Mouse (Mus musculus) myocyte (in vitro differentiated cells): Measurements from ENCODE around the gene Rbp1.

Experiments used
- MAX ChIP-seq: IDR thresholded peaks from one replicate; pipeline ENCODE4 v1.6.1; 2011; ENCODE audit warnings: low read depth, mild to moderate bottlenecking, control low read depth
- MYOD1 ChIP-seq, 3 experiments: IDR thresholded peaks; one replicate each; pipeline ENCODE4 v1.6.1; 2011; ENCODE audit warnings: control low read depth in 2 of 3, low read depth in 2 of 3, mild to moderate bottlenecking in 2 of 3, moderate library complexity in 1 of 3; ENCODE audit not compliant: insufficient read length in 2 of 3, control insufficient read depth in 1 of 3
- POLR2AphosphoS2 ChIP-seq: IDR thresholded peaks from one replicate; pipeline ENCODE4 v1.6.1; 2011; ENCODE audit warnings: low read depth, control low read depth; ENCODE audit not compliant: insufficient read length
- REST ChIP-seq: IDR thresholded peaks from one replicate; pipeline ENCODE4 v1.6.1; 2011; ENCODE audit warnings: mild to moderate bottlenecking, control low read depth, moderate library complexity; ENCODE audit not compliant: insufficient read depth, insufficient read length
- TCF12 ChIP-seq: IDR thresholded peaks from one replicate; pipeline ENCODE4 v1.6.1; 2011; ENCODE audit warnings: mild to moderate bottlenecking, control low read depth; ENCODE audit not compliant: poor library complexity, insufficient read depth, severe bottlenecking
- USF1 ChIP-seq: IDR thresholded peaks from one replicate; pipeline ENCODE4 v1.6.1; 2011; ENCODE audit warnings: low read depth, mild to moderate bottlenecking, control low read depth, moderate library complexity

DNA sequence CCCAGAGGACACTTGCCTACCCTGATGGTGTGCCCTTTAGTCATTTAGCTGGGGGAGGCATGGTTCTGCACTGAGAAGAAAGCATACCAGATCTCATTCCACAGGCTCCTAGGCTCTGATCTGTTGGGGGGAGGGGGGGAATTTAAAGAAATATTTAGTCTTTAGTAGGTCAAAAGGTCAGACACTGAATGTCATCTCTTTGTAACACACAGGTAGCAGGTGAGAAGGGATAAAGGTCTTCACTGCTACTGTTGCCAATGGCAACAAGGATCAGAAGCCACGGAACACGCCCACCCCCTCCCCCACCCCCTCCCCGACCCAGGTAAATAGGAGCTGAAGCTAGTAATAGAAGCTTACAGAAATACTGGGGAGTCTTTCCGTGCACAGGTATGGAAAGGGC, 930 bp downstream of the Rbp1 start:
- TF ChIP-seq REST (no peak), POLR2AphosphoS2 (no peak), MAX (no peak), MYOD1 (IDR thresholded peaks at IDR 0.05; ENCODE audit: control insufficient read depth in 1 of 3, insufficient read length in 2 of 3, low read depth in 2 of 3) (no peak), USF1 (no peak), TCF12 (no peak)
